Mouse (Mus musculus): Measurements from ENCODE around the gene Efr3b. TPM values are rescaled to one million over a fixed set of nuclear protein-coding genes. Genes with fewer than 3 reads are reported as not detected.

Efr3b gene
- 1 to 10 TPM; 1.9 to 3.1 TPM for total RNA-seq (2021)
- 9.9 and 11.0 TPM in 2 replicates for polyA plus RNA-seq (2012; rRNA removed)
- long read RNA-seq: 0 reads

- peak; percentile 91 for DNase-seq
Measured at GRCm38 (mm10) chr12:4038061-4039041, at the start of gene Efr3b. Gene Efr3b (minus strand): TSS chr12:4038915.

- no peak for DNase-seq
Measured at GRCm38 (mm10) chr12:4083441-4083840, 44.7 kb upstream of the Efr3b start.

GRCm38 (mm10) chr12:4082132-4083001, 43.7 kb upstream of the Efr3b start, which contains the start of gene Dnajc27:
Gene Dnajc27 (plus strand): TSS chr12:4082583.
- peak; percentile 95 for DNase-seq

GRCm38 (mm10) chr12:4080311-4080710, 41.6 kb upstream of the Efr3b start:
- peak; percentile 76 for DNase-seq

GRCm38 (mm10) chr12:4078069-4078468, 39.4 kb upstream of the Efr3b start:
- DNase-seq: no peak

- no peak for DNase-seq
Measured at GRCm38 (mm10) chr12:4076383-4076782, 37.7 kb upstream of the Efr3b start.

GRCm38 (mm10) chr12:4075407-4075806, 36.7 kb upstream of the Efr3b start:
- DNase-seq: no peak

- DNase-seq: no peak
Measured at GRCm38 (mm10) chr12:4071671-4072070, 33.0 kb upstream of the Efr3b start.

GRCm38 (mm10) chr12:4068551-4068950, 29.8 kb upstream of the Efr3b start:
- DNase-seq: no peak

- no peak for DNase-seq
Measured at GRCm38 (mm10) chr12:4066681-4067459, 28.2 kb upstream of the Efr3b start.

- no peak for DNase-seq
Measured at GRCm38 (mm10) chr12:4065944-4066343, 27.2 kb upstream of the Efr3b start.

GRCm38 (mm10) chr12:4065498-4065897, 26.8 kb upstream of the Efr3b start:
- no peak for DNase-seq

- DNase-seq: no peak
Measured at GRCm38 (mm10) chr12:4059683-4060082, 21.0 kb upstream of the Efr3b start.

- no peak for DNase-seq
Measured at GRCm38 (mm10) chr12:4058321-4058720, 19.6 kb upstream of the Efr3b start.

GRCm38 (mm10) chr12:4054845-4055244, 16.1 kb upstream of the Efr3b start:
- DNase-seq: no peak

- DNase-seq: no peak
Measured at GRCm38 (mm10) chr12:4053643-4054042, 14.9 kb upstream of the Efr3b start.

- DNase-seq: no peak
Measured at GRCm38 (mm10) chr12:4050861-4051425, 12.2 kb upstream of the Efr3b start.

GRCm38 (mm10) chr12:4048031-4048430, 9.3 kb upstream of the Efr3b start:
- no peak for DNase-seq

GRCm38 (mm10) chr12:4045992-4046391, 7.3 kb upstream of the Efr3b start:
- no peak for DNase-seq

- no peak for DNase-seq
Measured at GRCm38 (mm10) chr12:4042411-4042810, 3.7 kb upstream of the Efr3b start.

GRCm38 (mm10) chr12:4039046-4039445, 331 bp upstream of the Efr3b start:
- no peak for DNase-seq

Data from adrenal gland, adult 2 months (tissue).